Mouse (Mus musculus) monocyte, adult 2 months (primary cell): ENCODE data around the gene Dnajb13.
"Not testable (repeated sequence)": the region's sequence is repeated elsewhere in the genome, so short reads cannot be mapped to it uniquely, and the experiment has no call there.

Experiments
- DNase-seq, 2 experiments: peaks; one replicate each; pipeline ENCODE4 v3.0.0; 2022; ENCODE audit warnings: low spot score in 2 of 2, low read depth in 1 of 2

Dnajb13 gene

DNA sequence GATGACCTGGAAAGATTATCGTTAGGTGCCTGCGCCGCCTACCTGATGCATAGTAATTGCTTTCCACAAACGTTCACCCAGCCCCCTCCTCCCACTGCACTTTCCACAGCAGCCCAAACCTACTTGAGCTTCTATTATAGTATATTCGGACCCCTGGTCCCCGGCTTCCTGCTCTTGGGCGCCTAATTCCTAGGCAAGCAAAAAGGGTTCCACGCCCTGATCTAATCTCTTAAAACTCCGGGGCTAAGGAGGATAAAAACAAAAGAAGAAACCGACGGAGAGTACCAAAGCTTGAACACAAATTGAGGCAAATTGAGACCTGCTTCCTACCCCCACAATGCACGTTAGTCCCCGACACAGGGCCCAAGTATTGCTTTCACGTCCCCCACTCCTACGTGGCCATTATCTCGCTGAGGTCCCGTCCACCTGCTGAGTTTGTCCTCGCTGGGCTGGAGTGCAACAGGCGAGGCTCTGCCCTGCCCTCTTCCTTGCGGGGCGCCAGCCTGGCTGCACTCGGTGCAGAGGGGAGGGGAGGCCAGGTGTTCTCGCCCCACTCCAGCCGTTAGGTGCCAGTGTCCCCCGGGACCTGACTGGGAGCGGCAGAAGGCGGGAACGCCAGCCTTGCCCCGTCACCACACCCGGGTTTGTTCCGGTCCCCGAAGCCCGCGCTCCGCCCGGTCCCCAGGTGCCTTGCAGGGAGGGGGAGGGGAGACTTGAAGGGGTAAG is 22.2 kb downstream of the Dnajb13 start:
- no peak for DNase-seq

DNA sequence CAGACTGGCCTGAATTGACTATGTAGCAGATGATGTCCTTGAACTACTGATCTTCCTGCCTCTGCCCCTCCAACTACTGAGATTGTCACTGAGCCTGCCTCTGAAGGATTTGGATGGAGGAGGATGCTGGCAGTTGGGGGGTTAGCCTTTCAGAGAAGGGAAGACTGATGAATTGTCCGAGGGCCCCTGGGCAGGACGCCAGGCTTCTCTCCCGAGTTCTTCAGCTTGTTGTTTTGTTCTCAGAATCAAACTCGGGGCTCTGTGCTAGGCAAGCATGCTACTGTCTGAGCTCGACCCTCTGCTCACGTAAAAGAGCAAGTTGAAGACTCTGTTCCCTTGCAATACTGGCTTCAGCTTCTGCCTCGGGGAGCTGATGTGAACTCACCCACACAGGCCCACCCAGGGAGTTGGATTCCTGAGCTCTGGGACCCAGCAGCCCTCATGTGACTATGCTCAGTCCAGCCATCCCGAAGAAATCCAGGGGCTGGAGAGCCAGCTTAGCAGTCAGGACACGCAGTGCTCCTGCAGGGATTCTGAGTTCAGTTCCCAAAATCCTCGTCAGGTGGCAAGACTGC is 26.2 kb downstream of the Dnajb13 start:
- DNase-seq: no peak

DNA sequence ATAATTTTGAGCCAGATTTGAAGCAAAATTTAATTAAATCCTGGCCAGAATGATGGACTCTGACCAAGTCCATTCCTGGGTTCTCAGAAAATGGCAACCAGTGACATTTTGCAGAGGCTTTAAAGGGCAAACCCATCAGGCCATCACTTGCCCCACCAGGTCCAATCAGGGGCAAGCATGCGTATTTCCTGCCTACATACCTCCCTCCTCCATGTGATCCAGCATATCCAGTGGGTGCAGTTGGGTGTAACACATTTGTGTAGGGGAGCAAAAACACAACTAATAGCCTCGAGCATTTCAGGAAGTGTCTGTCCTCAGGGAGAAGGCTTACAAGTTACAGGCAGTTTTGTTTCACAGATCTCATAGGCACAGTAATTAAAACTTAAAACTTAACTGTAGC is 27.5 kb downstream of the Dnajb13 start:
- no peak for DNase-seq

DNA sequence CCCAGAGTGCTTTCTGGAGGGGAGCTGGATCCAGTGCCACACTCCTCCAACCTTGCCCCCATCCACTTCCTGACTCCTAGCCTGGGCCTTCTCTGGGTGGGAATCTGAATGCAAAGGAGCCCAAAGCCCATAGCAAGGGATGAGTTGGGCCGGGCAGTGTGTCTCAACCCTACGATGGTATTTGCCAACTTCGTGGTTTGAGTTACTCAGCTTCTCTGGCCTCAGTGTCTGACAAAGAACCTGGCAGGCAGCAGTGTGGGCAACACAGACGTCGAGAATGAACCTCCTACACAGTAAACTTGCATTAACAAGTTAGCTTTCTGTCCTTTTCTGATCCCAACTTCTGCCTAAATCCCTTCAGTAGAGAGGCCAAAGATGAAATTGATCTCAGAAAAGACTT is 30.3 kb downstream of the Dnajb13 start:
- DNase-seq: no peak

DNA sequence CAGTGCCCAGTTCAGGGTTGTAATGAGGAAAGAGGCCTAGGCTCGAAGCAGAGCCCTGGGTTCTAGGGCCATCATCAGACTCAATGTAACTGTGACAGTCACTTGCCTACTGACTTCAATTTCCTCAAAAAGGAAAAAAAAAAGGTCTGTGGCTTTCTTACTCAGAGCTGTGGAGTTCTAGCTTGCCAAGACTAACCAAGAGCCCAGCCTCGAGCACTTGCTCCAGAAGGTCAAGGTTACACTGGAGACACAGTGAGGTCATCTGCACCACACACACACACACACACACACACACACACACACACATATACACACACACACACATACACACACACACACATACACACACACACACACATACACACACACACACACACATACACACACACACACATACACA is 32.7 kb downstream of the Dnajb13 start:
- DNase-seq: not testable (repeated sequence)

DNA sequence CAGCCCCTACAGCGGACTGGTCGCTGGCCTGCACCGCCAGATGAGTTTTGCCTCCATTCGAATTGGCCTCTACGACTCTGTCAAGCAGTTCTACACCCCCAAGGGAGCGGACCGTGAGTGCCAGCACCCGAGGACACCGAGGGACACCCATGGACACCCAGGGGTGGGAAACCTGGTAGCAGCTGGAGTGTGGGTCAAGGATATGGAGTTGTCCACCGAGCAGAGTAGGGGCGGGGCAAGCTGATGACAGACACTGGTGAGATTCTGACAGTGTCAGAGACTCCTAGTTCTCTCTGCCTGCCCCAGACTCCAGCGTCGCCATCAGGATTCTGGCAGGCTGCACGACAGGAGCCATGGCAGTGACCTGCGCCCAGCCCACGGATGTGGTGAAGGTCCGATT is 34.6 kb downstream of the Dnajb13 start:
- no peak for DNase-seq

DNA sequence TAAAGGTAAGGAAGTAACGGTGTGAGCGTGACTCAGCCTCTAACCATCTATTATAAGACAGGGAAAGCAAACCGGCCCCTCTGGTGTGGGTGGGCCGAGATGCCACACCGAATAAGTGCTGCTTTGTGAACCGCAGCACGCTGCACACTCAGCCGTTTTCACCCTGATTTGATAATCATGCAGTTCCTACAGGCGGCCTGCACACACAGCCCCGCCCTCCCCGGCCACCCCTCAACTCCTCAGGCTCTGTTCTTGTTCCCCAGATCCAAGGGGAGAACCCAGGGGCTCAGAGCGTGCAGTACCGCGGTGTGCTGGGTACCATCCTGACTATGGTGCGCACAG is 35.0 kb downstream of the Dnajb13 start:
- no peak for DNase-seq

DNA sequence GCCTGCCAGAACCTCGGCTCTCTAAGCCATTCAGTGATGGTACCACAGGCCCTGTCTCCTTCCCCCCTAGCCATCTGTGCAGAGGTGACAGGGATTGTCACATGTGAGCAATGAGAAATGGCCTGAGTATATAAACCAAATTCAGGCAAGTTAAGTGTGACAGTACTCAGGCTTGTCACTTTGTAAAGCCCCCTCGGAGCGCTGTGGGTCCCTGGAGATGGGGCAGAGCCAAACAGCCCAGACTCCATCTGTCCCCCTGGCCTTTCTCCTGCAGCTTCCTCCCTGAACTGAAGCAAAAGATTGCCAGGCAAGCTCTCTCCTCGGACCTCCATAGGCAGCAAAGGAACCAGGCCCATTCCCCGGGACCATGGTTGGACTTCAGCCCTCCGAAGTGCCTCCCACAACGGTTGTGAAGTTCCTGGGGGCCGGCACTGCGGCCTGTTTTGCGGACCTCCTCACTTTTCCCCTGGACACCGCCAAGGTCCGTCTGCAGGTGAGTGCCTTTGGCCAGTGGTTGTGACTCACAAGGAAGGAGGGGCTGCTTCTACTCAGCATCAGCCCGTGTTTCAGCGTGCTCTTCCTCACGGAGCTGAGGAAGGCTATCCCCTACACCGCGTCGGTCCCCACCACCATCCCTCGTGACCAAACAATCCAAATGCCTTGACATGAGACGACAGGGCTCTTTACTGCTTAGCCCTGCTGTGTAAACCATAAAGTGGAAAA is 35.5 kb downstream of the Dnajb13 start:
- no peak for DNase-seq

DNA sequence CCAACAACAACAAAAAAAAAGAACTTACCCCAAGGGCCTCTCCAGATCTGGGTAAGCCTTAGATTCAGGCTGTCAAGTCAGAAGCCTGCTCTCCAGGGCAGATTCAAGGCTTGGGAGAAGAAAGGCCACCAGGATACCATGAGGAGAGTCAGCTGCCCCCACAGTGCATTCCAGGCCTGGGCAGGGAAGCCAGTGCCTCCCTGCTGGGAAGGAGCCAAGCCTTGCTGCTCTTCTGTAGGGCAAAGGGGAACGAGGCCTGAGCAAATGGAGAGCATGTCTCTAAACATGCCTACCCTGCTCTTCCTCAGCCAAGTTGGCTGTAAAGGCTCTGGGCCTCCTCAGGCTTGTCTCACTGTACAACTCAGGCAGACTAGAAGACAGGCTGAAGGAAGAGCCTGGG is 40.1 kb downstream of the Dnajb13 start:
- DNase-seq: no peak

DNA sequence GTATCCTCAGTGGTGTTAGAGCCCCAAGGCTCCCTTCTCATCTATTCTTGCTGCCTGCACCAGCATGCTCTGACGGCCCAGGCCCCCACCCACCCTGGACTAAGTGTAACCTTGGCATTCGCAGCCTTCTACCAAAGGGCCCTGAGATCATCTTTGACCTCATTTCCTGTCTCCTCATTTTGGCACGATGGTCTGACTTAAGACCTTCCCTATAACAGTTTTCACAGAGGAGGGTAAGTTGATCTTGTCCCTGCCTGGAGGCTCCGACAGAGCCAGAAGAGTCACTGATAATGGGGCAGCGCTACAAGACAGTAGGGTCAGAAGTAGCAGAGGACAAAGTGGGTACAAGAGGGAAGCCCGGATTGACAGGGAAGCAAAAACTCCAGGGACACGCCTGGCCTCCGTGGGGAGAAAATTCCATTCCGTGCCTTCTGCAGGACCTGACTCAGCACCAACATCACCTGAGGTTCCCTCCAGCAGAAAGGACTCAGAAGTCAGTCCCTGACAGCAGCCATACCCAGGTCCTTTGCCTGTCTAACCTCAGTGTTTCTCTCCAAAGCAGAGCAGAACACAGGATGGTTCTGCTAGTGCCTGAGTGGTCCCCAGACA is 40.8 kb downstream of the Dnajb13 start:
- no peak for DNase-seq

DNA sequence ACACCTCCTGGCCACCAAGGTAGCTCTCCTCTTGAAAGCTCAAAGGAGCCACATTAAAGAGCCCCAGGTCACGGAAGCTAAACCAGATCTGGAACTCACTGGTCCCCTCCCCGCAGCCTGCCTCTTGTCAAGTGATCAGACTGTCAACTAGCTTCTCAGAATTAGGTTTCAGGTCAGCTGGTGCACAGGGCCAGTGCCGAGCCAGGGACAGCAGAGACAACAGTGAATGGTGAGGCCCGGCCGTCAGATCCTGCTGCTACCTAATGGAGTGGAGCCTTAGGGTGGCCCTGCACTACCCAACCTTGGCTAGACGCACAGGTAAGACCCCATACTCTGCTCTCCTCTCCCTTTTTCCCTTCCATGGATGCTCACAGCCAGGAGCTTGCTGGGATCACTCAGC is 42.0 kb downstream of the Dnajb13 start, which contains the start of gene Ucp3:
Ucp3 (plus strand) TSS at position 214 of the 400 bp plus-strand sequence.
- no peak for DNase-seq

DNA sequence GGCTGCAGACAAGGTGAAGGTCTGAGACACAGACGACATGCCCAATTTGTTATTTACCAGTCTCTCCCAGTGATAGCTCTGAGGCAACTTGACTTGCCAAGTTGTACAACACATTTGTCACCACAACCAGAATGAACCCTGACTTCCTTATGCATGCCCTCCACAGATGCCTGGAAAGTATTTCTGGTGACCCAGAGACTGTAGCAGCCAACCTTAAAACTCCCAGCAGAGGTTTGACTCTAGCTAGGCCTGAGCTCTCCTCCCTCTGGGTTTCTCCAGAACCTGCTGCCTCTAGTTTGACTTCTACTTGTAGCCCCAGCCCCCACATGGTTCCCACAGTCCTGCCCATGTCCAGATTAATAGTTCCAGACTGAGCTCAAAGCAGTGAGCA is 43.4 kb downstream of the Dnajb13 start:
- DNase-seq: no peak

DNA sequence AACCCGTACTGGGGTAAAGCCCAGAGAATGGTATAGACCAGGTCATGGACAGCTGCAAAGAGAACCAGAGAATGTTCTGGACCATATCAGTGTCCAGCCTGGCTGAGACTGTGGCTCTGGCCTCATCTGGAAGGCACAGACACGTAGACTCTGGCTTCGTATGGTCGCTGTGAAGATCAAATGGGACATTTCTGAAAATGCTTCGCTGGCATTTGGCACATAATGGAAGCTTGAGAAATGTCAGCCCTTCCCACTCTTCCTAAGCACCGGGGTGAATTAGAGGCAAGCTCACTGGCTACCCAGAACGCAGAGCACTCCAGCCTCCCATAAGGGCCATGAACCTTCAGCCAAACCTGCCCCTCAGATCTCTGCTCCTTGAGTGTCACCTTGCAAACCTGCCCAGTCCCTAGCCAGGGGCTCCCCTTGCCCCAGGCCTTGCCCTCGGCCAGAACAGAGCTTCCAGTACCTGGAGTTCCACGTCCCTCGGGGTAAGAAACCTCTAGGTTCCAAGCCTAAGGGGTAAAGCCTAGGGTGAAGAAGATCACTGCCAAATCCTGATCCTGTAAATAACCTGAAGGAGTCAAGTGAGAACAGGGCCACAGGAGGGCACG is 43.9 kb downstream of the Dnajb13 start:
- DNase-seq: no peak

DNA sequence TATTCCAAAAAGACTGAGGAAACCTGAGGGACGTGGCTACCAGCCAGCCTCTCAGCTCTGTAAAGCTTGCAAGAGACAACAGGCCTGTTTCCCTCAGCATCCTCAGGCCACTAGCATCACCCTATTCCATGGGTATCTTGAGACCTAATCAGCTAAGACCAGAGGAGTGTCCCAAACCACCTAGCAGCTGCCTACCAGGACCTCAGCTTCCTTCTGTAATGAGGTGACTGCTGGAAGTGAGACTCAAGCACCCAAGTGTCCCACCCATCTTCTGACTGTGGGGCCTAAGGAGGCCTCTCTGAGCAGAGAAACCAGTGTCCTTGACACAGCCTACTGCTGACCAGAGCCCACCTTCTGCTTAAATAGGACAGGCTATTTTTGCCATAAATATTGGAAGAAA is 45.3 kb downstream of the Dnajb13 start:
- no peak for DNase-seq

DNA sequence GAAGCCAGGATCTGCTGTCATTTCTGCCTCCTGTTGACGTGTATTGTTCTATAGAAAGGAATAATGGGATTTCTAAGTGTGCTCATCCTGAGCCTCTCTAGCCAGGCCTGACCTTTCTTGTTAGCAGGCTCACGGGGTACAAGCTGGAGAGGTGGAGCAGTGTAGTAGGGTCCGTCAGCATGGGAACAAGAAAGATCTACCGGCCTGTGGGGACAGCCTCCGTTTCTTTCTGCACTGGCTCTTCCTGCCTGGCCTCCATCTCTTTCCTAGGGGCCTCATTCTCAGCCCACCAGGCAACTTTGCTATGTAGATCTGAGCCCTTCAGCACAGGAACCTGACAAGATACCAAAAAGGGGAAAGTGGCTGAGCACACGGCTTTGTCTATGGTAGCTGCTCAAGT is 46.0 kb downstream of the Dnajb13 start:
- DNase-seq: no peak

DNA sequence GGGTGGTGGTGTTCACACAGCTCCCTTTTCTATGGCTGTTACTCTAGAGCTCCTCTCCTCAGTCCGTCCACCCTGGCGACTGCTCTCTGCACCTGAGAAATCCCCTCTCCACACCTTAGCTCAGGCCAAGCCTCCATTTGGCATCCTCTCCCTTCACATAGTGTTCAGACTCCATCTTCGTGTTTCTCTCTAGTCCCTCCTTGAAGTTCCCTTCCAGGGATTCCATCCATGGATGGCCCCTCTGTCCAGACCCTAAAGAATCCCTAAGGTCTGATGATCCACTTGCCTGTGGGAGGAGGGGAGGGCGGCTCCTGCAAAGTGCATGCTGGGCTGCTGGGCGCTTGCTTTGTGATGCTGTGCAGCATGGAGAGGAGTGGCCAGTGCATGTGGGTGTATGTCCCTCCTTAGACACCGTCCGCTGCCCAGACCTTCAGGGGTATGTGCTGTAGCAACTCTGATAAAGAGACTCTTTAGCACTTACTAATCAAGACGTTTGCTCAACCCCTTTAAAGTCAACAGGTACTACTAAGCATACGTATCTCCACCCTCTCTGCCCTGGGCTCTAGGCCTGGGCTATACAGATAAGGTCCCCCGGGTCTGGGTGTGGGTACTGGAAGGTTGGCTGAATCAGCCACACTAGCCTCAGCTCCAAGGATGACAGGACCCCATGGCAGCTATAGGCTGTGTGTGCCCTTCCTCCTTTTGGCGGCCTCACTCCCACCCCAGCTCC is 47.8 kb downstream of the Dnajb13 start:
- no peak for DNase-seq

DNA sequence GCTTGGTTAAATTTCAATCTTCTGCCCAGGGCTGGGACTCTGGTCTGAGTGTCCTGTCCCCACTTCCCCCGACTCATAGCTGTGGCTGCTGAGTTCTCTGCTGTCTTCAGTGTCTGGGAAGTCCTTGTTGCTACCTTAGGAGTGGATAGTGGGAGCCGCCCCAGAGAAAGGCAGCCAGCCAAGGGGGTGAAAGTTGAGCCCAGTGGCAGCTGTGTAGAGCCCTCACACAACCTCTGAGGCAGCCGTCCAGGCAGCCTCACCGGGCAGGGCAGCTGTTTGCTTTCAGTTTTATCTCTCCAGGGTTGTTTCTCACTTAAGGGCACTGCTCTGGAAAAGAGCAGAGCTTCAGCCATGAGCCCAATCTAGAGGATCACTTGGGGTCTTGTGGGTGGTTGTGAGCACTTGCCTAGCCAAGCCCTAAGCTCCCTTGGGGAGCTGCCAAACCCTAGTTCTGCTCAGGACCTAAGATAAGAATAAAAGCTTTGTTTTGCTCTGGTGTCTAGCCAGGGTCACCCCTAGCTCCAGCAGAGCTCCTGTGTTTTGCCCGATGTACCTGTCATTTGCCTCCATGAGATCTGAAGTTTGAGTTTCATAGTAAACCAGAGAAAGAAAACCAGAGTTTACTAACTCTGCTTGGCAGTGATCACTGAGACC is 49.0 kb downstream of the Dnajb13 start:
- DNase-seq: no peak

DNA sequence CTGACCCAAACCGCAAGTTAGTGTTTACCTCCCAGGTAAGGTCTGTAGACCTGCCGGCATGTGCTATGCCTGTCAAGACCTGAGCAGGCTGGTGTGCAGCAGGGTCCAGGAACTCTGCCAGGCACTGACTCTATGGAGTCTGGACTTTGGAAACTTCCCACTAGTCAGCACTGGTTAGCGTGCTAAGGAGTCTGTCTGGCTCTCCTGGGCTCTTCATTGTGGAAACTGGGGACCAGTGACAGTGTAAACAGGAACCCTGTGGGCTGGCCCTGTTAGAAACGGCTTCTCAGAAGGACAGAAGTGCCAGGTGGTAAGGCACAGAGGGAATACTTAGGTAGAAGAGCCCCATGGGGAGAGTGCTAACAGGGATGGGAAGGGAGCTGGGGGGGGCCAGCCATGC is 49.5 kb downstream of the Dnajb13 start:
- DNase-seq: no peak

DNA sequence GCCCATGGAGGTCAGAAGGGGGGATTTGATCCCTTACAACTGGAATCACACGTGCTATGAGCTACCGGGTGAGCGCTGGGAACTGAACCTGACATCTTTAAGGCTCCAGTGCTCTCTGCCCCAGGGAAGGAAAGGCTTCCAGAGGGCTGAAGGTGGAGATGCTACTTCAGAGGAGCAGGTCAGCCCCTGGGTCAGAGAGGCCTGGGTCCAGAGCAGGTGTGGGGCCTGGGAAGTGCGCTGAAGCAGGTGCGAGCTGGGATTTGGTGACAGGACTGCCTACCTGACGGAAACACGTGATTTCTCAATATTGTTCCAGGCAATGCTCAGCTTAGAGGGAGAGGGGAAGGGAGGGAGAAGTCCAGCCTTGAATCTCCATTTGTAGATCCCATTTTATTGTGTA is 50.5 kb downstream of the Dnajb13 start:
- DNase-seq: no peak

DNA sequence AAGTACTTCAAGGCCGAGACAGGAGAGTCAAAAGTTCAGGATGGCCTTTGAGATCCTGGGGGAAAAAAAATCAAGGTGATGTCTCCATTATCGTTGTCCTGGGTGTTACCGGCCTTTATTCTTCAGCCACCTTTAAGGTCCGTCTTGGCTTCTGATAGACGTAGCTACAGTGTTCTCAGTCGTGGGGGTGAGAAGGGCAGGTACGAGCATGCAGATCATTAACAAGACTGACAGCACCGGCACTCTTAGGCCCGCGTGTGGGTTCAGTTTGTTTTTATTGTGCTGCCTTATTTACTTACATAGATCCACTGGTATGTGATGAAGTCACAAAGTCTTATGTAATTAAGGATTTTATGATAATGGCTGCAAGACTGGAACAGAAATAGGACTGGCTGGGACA is 51.0 kb downstream of the Dnajb13 start:
- no peak for DNase-seq

DNA sequence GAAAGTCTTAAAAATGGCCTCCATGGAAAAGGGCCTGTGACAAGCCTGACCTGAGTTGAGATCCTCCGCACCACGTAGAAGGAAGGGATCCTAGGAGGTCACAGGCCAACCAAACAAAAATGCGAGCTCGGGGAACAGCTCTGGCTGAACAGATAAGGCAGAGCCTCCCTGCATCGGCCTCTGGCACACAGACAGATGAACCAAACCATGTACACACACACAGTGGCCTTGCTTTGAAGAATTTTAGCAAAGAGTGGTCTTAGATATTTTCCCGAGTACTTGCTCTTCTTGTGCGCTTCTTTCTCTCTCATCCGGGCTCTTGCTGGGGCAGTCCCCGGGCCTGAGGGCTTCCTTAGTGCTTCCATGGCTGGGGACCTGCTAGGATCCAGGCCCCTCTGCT is 51.6 kb downstream of the Dnajb13 start:
- no peak for DNase-seq
